ENCODE assay signal across 9 mouse cellular contexts in the genomic region with DNA sequence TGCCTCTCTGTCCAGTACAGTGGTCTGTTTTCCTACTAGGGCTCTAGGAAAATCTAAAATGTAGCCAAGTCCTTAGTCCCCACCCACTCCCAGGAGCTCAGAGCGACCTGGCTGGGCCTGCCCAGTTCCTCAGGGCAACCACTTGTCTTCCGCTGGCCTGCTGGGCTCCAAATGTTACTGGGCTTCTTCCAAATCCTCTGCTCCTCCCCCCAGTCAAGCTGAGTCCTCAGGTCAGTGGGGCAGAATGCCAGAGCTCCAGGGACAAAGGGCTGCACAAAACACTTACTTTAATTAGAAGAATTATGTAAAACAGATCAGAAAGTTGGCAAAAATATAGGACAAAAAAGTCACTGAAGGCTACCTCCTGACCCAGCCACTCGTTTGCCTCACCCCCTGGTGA. TPM values are rescaled to one million over a fixed set of nuclear protein-coding genes. Genes with fewer than 3 reads are reported as not detected.
DNase-seq lines count a peak whose midpoint lies in the region; ATAC-seq lines count a peak whose summit lies in the region.
"Had no signal": no experiment of that assay in that cellular context is flagged by ENCODE, and none has a peak within 500 bp of the region (broad histone marks: within the 10 kb centered on the region; RNA-seq: fewer than 3 reads in every experiment).

No protein-coding gene starts in this region.

- no peaks in the 10 kb centered on the region for H3K36me3 ChIP-seq in forebrain, embryonic 11.5 days (ENCODE audit: control insufficient read depth, insufficient read depth, low read length)
- no peaks in the 10 kb centered on the region for H3K36me3 ChIP-seq in heart, embryonic 15.5 days
- no peaks in the 10 kb centered on the region for H3K36me3 ChIP-seq in midbrain, embryonic 10.5 days
- H3K36me3 ChIP-seq: limb, embryonic 12.5 days had no signal

- 9% methylated on average over 3 of the region's 3 CpGs for WGBS in forebrain, embryonic 11.5 days
- WGBS in heart, embryonic 15.5 days = 21% methylated on average over 3 of the region's 3 CpGs
- 1% methylated on average over 3 of the region's 3 CpGs for WGBS in midbrain, embryonic 10.5 days

- peak; percentile 6 for DNase-seq in MN1 (ENCODE audit: low spot score)
- DNase-seq in brain, adult 2 months (ENCODE audit: low read depth, low spot score) = peak; percentile 98
- no peak for DNase-seq in forebrain, embryonic 11.5 days (ENCODE audit: low spot score)
- peak; percentile 42 to 49 for DNase-seq in layer of hippocampus, adult 8-10 months (ENCODE audit: low spot score in 2 of 2)
- peak; percentile 45 for DNase-seq in midbrain, embryonic 10.5 days (ENCODE audit: low spot score)
- DNase-seq in testis, postnatal 14 days (ENCODE audit: low spot score) = peak; percentile 84
- DNase-seq in natural killer cell, adult 2 months (ENCODE audit: low spot score in 2 of 2) = no peak

- H3K27ac ChIP-seq in forebrain, embryonic 11.5 days (ENCODE audit: low read depth, low read length) = no peak overlapping the region
- H3K27ac ChIP-seq in heart, embryonic 15.5 days = peak overlapping the region; percentile 17
- H3K27ac ChIP-seq in midbrain, embryonic 10.5 days (replicated peaks) = peak overlapping the region; percentile 74

- peaks cover 20% of the 10 kb centered on the region; the same call in 1 of the 2 replicates for H3K4me1 ChIP-seq in forebrain, embryonic 11.5 days (replicated peaks; ENCODE audit: control insufficient read depth, insufficient read depth, low read length)
- H3K4me1 ChIP-seq in heart, embryonic 15.5 days (replicated peaks) = peaks cover 75% of the 10 kb centered on the region
- H3K4me1 ChIP-seq in midbrain, embryonic 10.5 days = peaks cover 67% of the 10 kb centered on the region

- no peak overlapping the region for H3K4me3 ChIP-seq in forebrain, embryonic 11.5 days (ENCODE audit: low read depth, low read length)
- H3K4me3 ChIP-seq in heart, embryonic 15.5 days = no peak overlapping the region
- H3K4me3 ChIP-seq in midbrain, embryonic 10.5 days = no peak overlapping the region
- H3K4me3 ChIP-seq: limb, embryonic 12.5 days had no signal

- no peaks in the 10 kb centered on the region for H3K9me3 ChIP-seq in forebrain, embryonic 11.5 days (ENCODE audit: control insufficient read depth, low read length)
- H3K9me3 ChIP-seq in heart, embryonic 15.5 days (replicated peaks) = no peaks in the 10 kb centered on the region
- no peaks in the 10 kb centered on the region for H3K9me3 ChIP-seq in midbrain, embryonic 10.5 days (replicated peaks)
- H3K9me3 ChIP-seq: limb, embryonic 12.5 days had no signal

- no peaks in the 10 kb centered on the region for H3K27me3 ChIP-seq in forebrain, embryonic 11.5 days (ENCODE audit: control insufficient read depth, insufficient read depth, low read length)
- peaks cover 4% of the 10 kb centered on the region for H3K27me3 ChIP-seq in heart, embryonic 15.5 days
- no peaks in the 10 kb centered on the region for H3K27me3 ChIP-seq in midbrain, embryonic 10.5 days (ENCODE audit: low read depth, poor library complexity, severe bottlenecking)
- H3K27me3 ChIP-seq: limb, embryonic 12.5 days had no signal

- no peak overlapping the region for H3K4me2 ChIP-seq in forebrain, embryonic 11.5 days (ENCODE audit: low read depth, low read length, severe bottlenecking)
- no peak overlapping the region for H3K4me2 ChIP-seq in heart, embryonic 15.5 days
- H3K4me2 ChIP-seq: limb, embryonic 12.5 days had no signal

- peak; percentile 35; the same call in 1 of the 2 replicates for ATAC-seq in forebrain, embryonic 11.5 days (replicated peaks; ENCODE audit: low FRiP score)
- peak; percentile 44 for ATAC-seq in heart, embryonic 15.5 days (replicated peaks; ENCODE audit: insufficient number of reproducible peaks, insufficient read depth, low FRiP score, low read depth)

- H3K9ac ChIP-seq in forebrain, embryonic 11.5 days (ENCODE audit: low read length) = no peak overlapping the region
- no peak overlapping the region for H3K9ac ChIP-seq in heart, embryonic 15.5 days
- H3K9ac ChIP-seq: limb, embryonic 12.5 days had no signal

RNA-seq across cellular contexts. Expression of a gene that starts 56.1 kb away (rescaled TPM):
- polyA plus RNA-seq in forebrain, embryonic 11.5 days (2014; fragmentation: Nextera tagmentation; extraction: Ambion mirVana) = 41.9 and 45.7 TPM in 2 replicates
- 20.7 and 29.3 TPM in 2 replicates for polyA plus RNA-seq in heart, embryonic 15.5 days (2015; fragmentation: Nextera tagmentation; extraction: Ambion mirVana)
- 10 to 100 TPM; 61.9 to 68.4 (median 66.1) TPM for total RNA-seq in layer of hippocampus, adult 8-10 months (2022)
- 41.0 and 41.9 TPM in 2 replicates for polyA plus RNA-seq in midbrain, embryonic 10.5 days (2016; fragmentation: Nextera tagmentation; extraction: Ambion mirVana)

Comparison
In these comparisons a context has a peak if more than half of its experiments do, and no peak if none do; other contexts are left out.
1. DNase-seq: peak in MN1 (single experiment), brain, adult 2 months (single experiment), layer of hippocampus, adult 8-10 months (2 of 2), midbrain, embryonic 10.5 days (single experiment) and testis, postnatal 14 days (single experiment); none in forebrain, embryonic 11.5 days (single experiment) and natural killer cell, adult 2 months (0 of 2).